In genomic region chr11:119943428-119943988, GRCm38 (mm10) we compare ENCODE assay signal across 8 mouse cellular contexts. TPM values are rescaled to one million over a fixed set of nuclear protein-coding genes. Genes with fewer than 3 reads are reported as not detected.
DNase-seq lines count a peak whose midpoint lies in the region; ATAC-seq lines count a peak whose summit lies in the region.

No protein-coding gene starts in this region.

- peak overlapping the region; percentile 71 for H3K9ac ChIP-seq in limb, embryonic 11.5 days (ENCODE audit: low read length)
- peak overlapping the region; percentile 78 for H3K9ac ChIP-seq in midbrain, embryonic 16.5 days (ENCODE audit: low read depth, low read length)

- ATAC-seq in granulocyte monocyte progenitor cell, adult 5-6 weeks (replicated peaks; ENCODE audit: poor library complexity, severe bottlenecking): peak; percentile 35
- ATAC-seq in limb, embryonic 11.5 days (ENCODE audit: insufficient number of reproducible peaks, low FRiP score, low TSS enrichment, low read depth): peak; percentile 7; the same call in 1 of the 2 replicates
- ATAC-seq in midbrain, embryonic 16.5 days: peak; percentile 27; the same call in 1 of the 2 replicates
- ATAC-seq in monocyte, adult 5-6 weeks (replicated peaks; ENCODE audit: insufficient number of reproducible peaks, low FRiP score, low TSS enrichment, poor library complexity, severe bottlenecking): no peak

- H3K27ac ChIP-seq in limb, embryonic 11.5 days (replicated peaks; ENCODE audit: low read depth, low read length): no peak overlapping the region
- H3K27ac ChIP-seq in midbrain, embryonic 16.5 days (ENCODE audit: low read length): 0 out of 2 replicates have a peak overlapping the region, but pooled peaks have one; percentile 22

- peaks cover 28% of the 10 kb centered on the region for H3K4me1 ChIP-seq in limb, embryonic 11.5 days (ENCODE audit: control insufficient read depth, insufficient read depth, low read length)
- peaks cover 19% of the 10 kb centered on the region for H3K4me1 ChIP-seq in midbrain, embryonic 16.5 days (ENCODE audit: control insufficient read depth, insufficient read depth, low read length)

- WGBS in limb, embryonic 11.5 days: 7% methylated on average over 32 of the region's 32 CpGs
- WGBS in midbrain, embryonic 16.5 days: 4% methylated on average over 32 of the region's 32 CpGs

- no peaks in the 10 kb centered on the region for H3K9me3 ChIP-seq in limb, embryonic 11.5 days (ENCODE audit: control insufficient read depth, low read length)
- H3K9me3 ChIP-seq in midbrain, embryonic 16.5 days (replicated peaks; ENCODE audit: control insufficient read depth, low read length, poor library complexity, severe bottlenecking): no peaks in the 10 kb centered on the region

- H3K36me3 ChIP-seq in limb, embryonic 11.5 days (ENCODE audit: control insufficient read depth, insufficient read depth, low read length): no peaks in the 10 kb centered on the region
- no peaks in the 10 kb centered on the region for H3K36me3 ChIP-seq in midbrain, embryonic 16.5 days (ENCODE audit: control insufficient read depth, insufficient read depth, low read length)

- peak overlapping the region; percentile 69 for H3K4me3 ChIP-seq in limb, embryonic 11.5 days (ENCODE audit: low read depth, low read length)
- peak overlapping the region; percentile 61 for H3K4me3 ChIP-seq in midbrain, embryonic 16.5 days (ENCODE audit: low read depth, low read length)

- peak; percentile 56 to 69 for DNase-seq in cerebellum, adult 18-20 months
- no peak for DNase-seq in cerebellum, adult 11 months
- DNase-seq in spleen, adult 12 weeks (ENCODE audit: low spot score): peak; percentile 9
- no peak for DNase-seq in spleen, postnatal 14 days (ENCODE audit: low spot score in 2 of 2)
- no peak for DNase-seq in limb, embryonic 11.5 days (ENCODE audit: low spot score)

- no peaks in the 10 kb centered on the region for H3K27me3 ChIP-seq in limb, embryonic 11.5 days (ENCODE audit: control insufficient read depth, insufficient read depth, low read length)
- peaks cover 3% of the 10 kb centered on the region; the same call in 1 of the 2 replicates for H3K27me3 ChIP-seq in midbrain, embryonic 16.5 days (ENCODE audit: control insufficient read depth, insufficient read depth, low read depth, low read length)

- peak overlapping the region; percentile 81 for H3K4me2 ChIP-seq in limb, embryonic 11.5 days (ENCODE audit: low read depth, severe bottlenecking)
- peak overlapping the region; percentile 93 for H3K4me2 ChIP-seq in midbrain, embryonic 16.5 days (ENCODE audit: low read length)

RNA-seq across cellular contexts. Expression of gene Baiap2, which starts 0.9 kb away (rescaled TPM):
- total RNA-seq in granulocyte monocyte progenitor cell, adult 5-6 weeks (2014; fragmentation: Nextera tagmentation): 8.0 and 10.6 TPM in 2 replicates
- total RNA-seq in granulocyte monocyte progenitor cell, adult 5-6 weeks (2017): 5.9 and 23.5 TPM in 2 replicates
- polyA plus RNA-seq in limb, embryonic 11.5 days (2014; fragmentation: Nextera tagmentation; extraction: Ambion mirVana): 14.8 and 17.7 TPM in 2 replicates
- 14.7 and 15.7 TPM in 2 replicates for polyA plus RNA-seq in midbrain, embryonic 16.5 days (2015; fragmentation: Nextera tagmentation; extraction: Ambion mirVana)
- 3.5 to 13.2 TPM (median 10.2 TPM) in 3 replicates for total RNA-seq in monocyte, adult 5-6 weeks (2017)

RNA-seq across cellular contexts. Expression of gene Chmp6, which starts 30.3 kb away (rescaled TPM):
- total RNA-seq in granulocyte monocyte progenitor cell, adult 5-6 weeks (2014; fragmentation: Nextera tagmentation): 15.9 and 18.0 TPM in 2 replicates
- total RNA-seq in granulocyte monocyte progenitor cell, adult 5-6 weeks (2017): 60.8 and 73.0 TPM in 2 replicates
- polyA plus RNA-seq in limb, embryonic 11.5 days (2014; fragmentation: Nextera tagmentation; extraction: Ambion mirVana): 101 and 109 TPM in 2 replicates
- 109 and 115 TPM in 2 replicates for polyA plus RNA-seq in midbrain, embryonic 16.5 days (2015; fragmentation: Nextera tagmentation; extraction: Ambion mirVana)
- total RNA-seq in monocyte, adult 5-6 weeks (2017): 17.3 to 54.0 TPM (median 33.5 TPM) in 3 replicates

Comparison
In these comparisons a context has a peak if more than half of its experiments do, and no peak if none do; other contexts are left out.
1. DNase-seq: peak in cerebellum, adult 18-20 months (2 of 2) and spleen, adult 12 weeks (single experiment); none in cerebellum, adult 11 months (single experiment), spleen, postnatal 14 days (0 of 2) and limb, embryonic 11.5 days (single experiment).